Mouse (Mus musculus) kidney, adult 18-20 months (tissue): ENCODE measurements around the gene Bsx.

Experiments
- DNase-seq: peaks from one replicate; pipeline ENCODE4 v3.0.0; 2021

Gene Bsx

GRCm38 (mm10) chr9:40892456-40892855 lies 18.5 kb downstream of the Bsx start:
- no peak for DNase-seq

DNA sequence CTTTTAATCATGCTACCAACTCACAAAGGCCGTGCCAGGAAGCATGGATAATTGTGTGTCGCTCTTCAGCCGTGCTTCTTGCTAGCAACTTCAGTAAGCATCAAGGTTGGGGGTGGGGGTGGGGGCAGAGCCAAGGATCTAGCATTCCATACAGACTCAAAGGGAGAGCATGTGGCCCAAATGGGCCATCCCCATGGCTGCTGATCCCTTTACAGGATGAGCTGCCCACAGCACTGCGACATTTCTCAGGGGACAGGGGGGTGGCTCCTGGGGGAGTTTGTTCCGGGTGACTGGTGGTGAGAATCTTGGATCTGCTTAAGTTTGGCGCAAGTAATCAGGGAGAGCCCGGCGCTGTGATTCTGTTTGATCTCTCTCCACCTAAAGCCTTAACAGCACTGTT lies 33.5 kb downstream of the Bsx start:
- no peak for DNase-seq

DNA sequence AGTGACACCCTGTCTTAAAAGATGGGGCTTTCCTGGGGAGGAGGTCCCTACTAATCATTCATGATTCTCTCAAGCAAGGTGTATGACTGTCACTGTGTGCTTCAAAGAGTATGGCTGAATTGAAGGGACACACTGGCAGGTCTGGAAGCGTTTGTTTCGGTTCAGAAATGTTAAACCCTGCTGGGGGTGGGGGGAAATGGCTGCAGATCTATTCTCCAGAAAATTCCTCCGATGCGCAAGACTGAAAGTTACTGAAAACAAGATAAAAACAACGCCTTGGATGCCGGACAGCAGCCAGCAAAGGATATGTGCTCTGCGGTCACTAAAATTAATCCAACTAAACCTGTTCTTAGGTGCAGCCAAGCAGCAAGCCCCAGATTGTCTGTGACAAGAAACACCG lies 34.5 kb downstream of the Bsx start:
- no peak for DNase-seq

DNA sequence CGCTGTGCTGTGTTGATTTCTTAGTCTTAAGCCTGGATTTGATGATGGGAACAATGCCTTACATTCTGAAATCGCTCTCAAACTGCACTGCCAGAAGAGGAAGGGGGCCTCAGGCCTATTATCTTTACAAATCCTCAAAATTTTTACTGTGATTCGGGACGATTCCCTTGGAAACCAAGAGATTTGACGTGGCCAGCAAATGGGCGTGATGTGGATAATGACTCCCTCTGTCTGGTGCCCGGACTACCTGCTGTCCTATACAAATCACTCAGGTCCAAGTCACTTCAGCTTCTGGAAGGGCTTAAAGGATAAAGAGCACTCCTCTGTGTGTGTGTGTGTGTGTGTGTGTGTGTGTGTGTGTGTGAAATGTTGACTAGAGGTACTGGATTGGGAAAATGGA lies 35.0 kb downstream of the Bsx start:
- no peak for DNase-seq

- DNase-seq: no peak
Observed at GRCm38 (mm10) chr9:40917871-40918613, 44.1 kb downstream of the Bsx start.

GRCm38 (mm10) chr9:40927351-40927980 lies 53.5 kb downstream of the Bsx start:
- no peak for DNase-seq
